Mouse (Mus musculus) spleen, adult 2 months (tissue): ENCODE measurements around the gene 4933402J07Rik.

ENCODE experiments used
- CTCF ChIP-seq: fragments of 200-500 bp; IDR thresholded peaks from 2 replicates; pipeline ENCODE4 v1.5.1; 2011; ENCODE audit warnings: mild to moderate bottlenecking, inconsistent platforms; ENCODE audit not compliant: insufficient read depth, insufficient read length, insufficient replicate concordance; ENCODE audit errors: extremely low read depth
- POLR2A ChIP-seq: fragments of 200-500 bp; IDR thresholded peaks from 2 replicates; pipeline ENCODE4 v1.6.1; 2011; ENCODE audit warnings: low read depth, low read length, inconsistent platforms

GRCm38 (mm10) chr8:87531176-87531575, 32.5 kb upstream of the 4933402J07Rik start:
- TF ChIP-seq CTCF (no peak), POLR2A (no peak)
